Mouse (Mus musculus): ENCODE data around the gene Rad9b. TPM values are rescaled to one million over a fixed set of nuclear protein-coding genes. Genes with fewer than 3 reads are reported as not detected.

Gene Rad9b
- polyA plus RNA-seq, 1 experiment from 2014 or later = 9.2 TPM

GRCm38 (mm10) chr5:122391178-122391785 is 37.2 kb upstream of the Rad9b start:
- peak overlapping the region; percentile 68 for H3K4me2 ChIP-seq (replicated peaks)
- H3K4me3 ChIP-seq (replicated peaks) = peak overlapping the region; percentile 82
- WGBS = 49% methylated on average over 16 of the region's 16 CpGs
- H3K4me1 ChIP-seq (replicated peaks) = peaks cover 6% of the 10 kb centered on the region; the same call in 1 of the 2 replicates
- no peaks in the 10 kb centered on the region for H3K36me3 ChIP-seq
- H3K9me3 ChIP-seq = no peaks in the 10 kb centered on the region
- no peak overlapping the region for H3K9ac ChIP-seq
- no peak overlapping the region for H3K27ac ChIP-seq
- H3K27me3 ChIP-seq (replicated peaks) = no peaks in the 10 kb centered on the region
- ATAC-seq = peak; percentile 11; the same call in 1 of the 2 replicates

- H3K4me2 ChIP-seq (replicated peaks) = no peak overlapping the region
- no peak overlapping the region for H3K4me3 ChIP-seq (replicated peaks)
- peaks cover 6% of the 10 kb centered on the region; the same call in 1 of the 2 replicates for H3K4me1 ChIP-seq (replicated peaks)
- H3K27ac ChIP-seq = no peak overlapping the region
- H3K27me3 ChIP-seq (replicated peaks) = no peaks in the 10 kb centered on the region
- H3K9ac ChIP-seq = no peak overlapping the region
- no peaks in the 10 kb centered on the region for H3K9me3 ChIP-seq
- no peaks in the 10 kb centered on the region for H3K36me3 ChIP-seq
- no peak for ATAC-seq
Measured at GRCm38 (mm10) chr5:122390671-122391070, 36.6 kb upstream of the Rad9b start.

GRCm38 (mm10) chr5:122390006-122390405 is 36.0 kb upstream of the Rad9b start:
- Histone ChIP-seq H3K36me3 (no peaks in the 10 kb centered on the region), H3K4me1 (replicated peaks) (peaks cover 6% of the 10 kb centered on the region; the same call in 1 of the 2 replicates), H3K9me3 (no peaks in the 10 kb centered on the region), H3K4me3 (replicated peaks) (no peak overlapping the region), H3K4me2 (replicated peaks) (no peak overlapping the region), H3K27ac (no peak overlapping the region), H3K27me3 (replicated peaks) (no peaks in the 10 kb centered on the region), H3K9ac (no peak overlapping the region)
- ATAC-seq = no peak
- WGBS = 87% methylated on average over 5 of the region's 5 CpGs

DNA sequence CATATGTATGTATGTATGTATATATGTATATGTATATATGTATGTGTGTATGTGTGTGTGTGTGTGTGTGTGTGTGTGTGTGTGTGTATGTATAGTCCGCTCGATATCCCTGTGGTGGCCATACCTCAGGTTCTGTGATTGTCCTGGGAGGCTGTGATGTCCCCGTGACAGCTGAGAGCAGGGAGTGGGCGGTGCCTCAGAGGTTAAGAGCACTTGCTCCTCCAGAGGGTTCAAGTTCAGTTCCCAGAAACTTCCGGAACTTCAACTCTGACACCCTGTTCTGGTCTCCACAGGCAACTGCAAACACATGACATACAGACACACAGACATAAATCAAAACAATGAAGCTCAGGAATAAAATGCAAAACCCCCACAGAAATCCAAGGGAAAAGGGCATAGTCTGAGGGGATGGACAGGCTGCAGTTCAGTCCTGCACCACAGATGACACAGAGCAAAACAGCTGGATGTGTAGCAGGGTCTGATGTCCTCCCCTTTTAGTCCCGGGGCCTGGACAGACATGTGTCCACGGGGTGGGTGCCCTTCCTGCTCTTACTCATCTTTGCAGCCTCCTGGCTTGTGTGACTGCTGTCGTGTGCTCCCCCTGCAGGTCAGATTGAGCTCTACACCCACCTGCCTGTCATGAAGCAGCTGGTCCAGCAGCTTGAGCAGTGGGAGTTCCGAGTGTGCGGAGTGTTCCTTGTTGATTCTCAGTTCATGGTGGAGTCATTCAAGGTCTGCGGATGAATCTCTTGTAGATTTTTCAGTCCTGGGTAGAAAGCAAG is 25.5 kb upstream of the Rad9b start:
- Histone ChIP-seq H3K4me3 (replicated peaks) (no peak overlapping the region), H3K9ac (no peak overlapping the region), H3K36me3 (peaks cover 17% of the 10 kb centered on the region; the same call in 1 of the 2 replicates), H3K4me2 (replicated peaks) (no peak overlapping the region), H3K4me1 (replicated peaks) (no peaks in the 10 kb centered on the region), H3K9me3 (no peaks in the 10 kb centered on the region), H3K27ac (no peak overlapping the region), H3K27me3 (replicated peaks) (no peaks in the 10 kb centered on the region)
- 50% methylated on average over 11 of the region's 11 CpGs for WGBS
- ATAC-seq = peak; percentile 61

- Histone ChIP-seq H3K36me3 (peaks cover 17% of the 10 kb centered on the region; the same call in 1 of the 2 replicates), H3K4me2 (replicated peaks) (no peak overlapping the region), H3K27me3 (replicated peaks) (no peaks in the 10 kb centered on the region), H3K4me1 (replicated peaks) (peaks cover 3% of the 10 kb centered on the region), H3K27ac (no peak overlapping the region), H3K4me3 (replicated peaks) (no peak overlapping the region), H3K9ac (no peak overlapping the region), H3K9me3 (no peaks in the 10 kb centered on the region)
- ATAC-seq = no peak
- 95% methylated on average over 12 of the region's 12 CpGs for WGBS
Measured at GRCm38 (mm10) chr5:122378171-122378570, 24.1 kb upstream of the Rad9b start.

GRCm38 (mm10) chr5:122377101-122377833 is 23.2 kb upstream of the Rad9b start:
- no peaks in the 10 kb centered on the region for H3K27me3 ChIP-seq (replicated peaks)
- peaks cover 17% of the 10 kb centered on the region; the same call in 1 of the 2 replicates for H3K36me3 ChIP-seq
- H3K4me3 ChIP-seq (replicated peaks) = no peak overlapping the region
- H3K9me3 ChIP-seq = no peaks in the 10 kb centered on the region
- no peak overlapping the region for H3K27ac ChIP-seq
- H3K9ac ChIP-seq = no peak overlapping the region
- 89% methylated on average over 4 of the region's 4 CpGs for WGBS
- H3K4me1 ChIP-seq (replicated peaks) = peaks cover 3% of the 10 kb centered on the region
- no peak for ATAC-seq
- H3K4me2 ChIP-seq (replicated peaks) = no peak overlapping the region

GRCm38 (mm10) chr5:122372878-122373277 is 18.8 kb upstream of the Rad9b start:
- peak overlapping the region; percentile 88 for H3K27ac ChIP-seq
- H3K4me3 ChIP-seq (replicated peaks) = peak overlapping the region; percentile 82
- 0 out of 2 replicates have a peak, but pooled peaks cover 4% of the 10 kb centered on the region for H3K36me3 ChIP-seq
- peak overlapping the region; percentile 89 for H3K9ac ChIP-seq
- peaks cover 3% of the 10 kb centered on the region for H3K4me1 ChIP-seq (replicated peaks)
- no peak for ATAC-seq
- no peaks in the 10 kb centered on the region for H3K9me3 ChIP-seq
- H3K27me3 ChIP-seq (replicated peaks) = no peaks in the 10 kb centered on the region
- 7% methylated on average over 5 of the region's 5 CpGs for WGBS
- H3K4me2 ChIP-seq (replicated peaks) = peak overlapping the region; percentile 76

DNA sequence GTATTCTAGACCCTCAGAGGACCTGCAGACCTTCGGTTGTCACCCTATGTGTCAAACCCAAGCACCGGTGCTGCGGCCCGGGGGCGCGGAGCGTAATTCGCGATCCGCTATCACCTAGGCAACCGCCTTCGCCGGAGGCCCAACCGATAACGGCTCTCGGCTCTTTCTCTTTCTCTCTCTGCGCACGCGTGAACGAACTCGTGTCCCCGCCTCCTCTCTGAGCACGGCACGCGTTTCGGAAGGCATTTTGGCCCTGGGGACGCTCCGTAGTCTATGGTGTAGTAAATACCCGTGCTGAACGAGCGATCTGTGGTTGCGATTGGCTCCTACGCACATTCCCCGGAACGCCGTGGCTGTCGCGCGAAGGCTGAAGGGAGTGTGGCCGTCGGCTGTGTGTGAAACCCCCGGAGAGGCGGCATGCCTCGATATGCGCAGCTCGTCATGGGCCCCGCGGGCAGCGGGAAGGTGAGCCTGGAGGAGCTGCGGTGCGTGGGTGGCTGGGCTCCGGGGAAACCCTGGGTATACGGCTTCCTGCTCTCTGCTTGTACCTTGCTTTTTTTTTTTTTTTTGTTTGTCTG is 18.2 kb upstream of the Rad9b start, which contains the start of gene Fam216a:
TSS of gene Fam216a (minus strand) at position 173 of the 578 bp plus-strand sequence.
- peak within 1 kb of the TSS; percentile 82 for H3K4me3 ChIP-seq (replicated peaks)
- H3K36me3 ChIP-seq = peaks cover 8% of the 10 kb centered on the region; the same call in 1 of the 2 replicates
- peak within 1 kb of the TSS; percentile 91 for H3K27ac ChIP-seq
- no peaks in the 10 kb centered on the region for H3K27me3 ChIP-seq (replicated peaks)
- H3K9me3 ChIP-seq = no peaks in the 10 kb centered on the region
- peaks cover 3% of the 10 kb centered on the region for H3K4me1 ChIP-seq (replicated peaks)
- peak within 1 kb of the TSS; percentile 76 for H3K4me2 ChIP-seq (replicated peaks)
- peak within 1 kb of the TSS; percentile 89 for H3K9ac ChIP-seq
- ATAC-seq = peak; percentile 95
- under 1% methylated on average over 53 of the region's 53 CpGs for WGBS

DNA sequence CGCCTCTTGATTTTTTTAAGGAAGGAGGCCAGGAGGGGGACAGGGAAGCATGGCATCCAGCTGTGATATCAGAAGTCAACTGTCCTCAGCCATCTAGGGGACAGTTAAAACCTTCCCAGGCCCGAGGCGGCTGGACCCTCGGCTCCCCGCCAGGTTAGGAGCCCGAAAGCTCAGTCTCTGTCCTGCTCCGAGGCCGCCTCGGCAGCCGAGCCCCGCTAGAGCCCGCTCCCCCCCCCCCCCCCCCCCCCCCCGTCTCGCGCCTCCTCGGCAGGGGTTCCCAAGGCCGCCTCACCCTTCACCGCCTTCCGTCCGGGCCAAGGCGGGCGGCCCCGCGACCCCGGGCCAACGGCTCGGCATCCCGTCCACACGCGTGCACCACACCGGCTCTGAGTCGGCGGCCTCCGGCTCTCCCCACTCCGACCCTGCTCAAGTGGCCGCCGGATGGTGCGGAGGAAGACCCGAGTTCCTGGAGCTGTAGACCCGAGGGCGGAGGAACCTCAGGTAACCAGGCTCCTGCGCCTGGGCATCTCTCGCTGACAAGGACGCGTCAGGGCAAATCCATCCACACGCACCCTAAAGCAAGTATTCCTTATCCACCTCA is 17.7 kb upstream of the Rad9b start, which contains the start of gene Gpn3:
TSS of gene Gpn3 (plus strand) at position 286 of the 601 bp plus-strand sequence.
- WGBS = under 1% methylated on average over 36 of the region's 46 CpGs
- peak; percentile 80 for ATAC-seq
- Histone ChIP-seq H3K36me3 (peaks cover 8% of the 10 kb centered on the region; the same call in 1 of the 2 replicates), H3K27ac (peak within 1 kb of the TSS; percentile 91), H3K9ac (peak within 1 kb of the TSS; percentile 89), H3K4me2 (replicated peaks) (peak within 1 kb of the TSS; percentile 76), H3K27me3 (replicated peaks) (no peaks in the 10 kb centered on the region), H3K4me3 (replicated peaks) (peak within 1 kb of the TSS; percentile 82), H3K9me3 (no peaks in the 10 kb centered on the region), H3K4me1 (replicated peaks) (peaks cover 3% of the 10 kb centered on the region)

GRCm38 (mm10) chr5:122354492-122355067 is 547 bp upstream of the Rad9b start:
- H3K9ac ChIP-seq = peak overlapping the region; percentile 86
- peak overlapping the region; percentile 68 for H3K4me2 ChIP-seq (replicated peaks)
- no peaks in the 10 kb centered on the region for H3K9me3 ChIP-seq
- H3K36me3 ChIP-seq = no peaks in the 10 kb centered on the region
- H3K27me3 ChIP-seq (replicated peaks) = no peaks in the 10 kb centered on the region
- WGBS = under 1% methylated on average over 57 of the region's 57 CpGs
- peak overlapping the region; percentile 94 for H3K4me3 ChIP-seq (replicated peaks)
- H3K4me1 ChIP-seq (replicated peaks) = 0 out of 2 replicates have a peak, but pooled peaks cover 4% of the 10 kb centered on the region
- peak; percentile 85 for ATAC-seq
- H3K27ac ChIP-seq = peak overlapping the region; percentile 82

DNA sequence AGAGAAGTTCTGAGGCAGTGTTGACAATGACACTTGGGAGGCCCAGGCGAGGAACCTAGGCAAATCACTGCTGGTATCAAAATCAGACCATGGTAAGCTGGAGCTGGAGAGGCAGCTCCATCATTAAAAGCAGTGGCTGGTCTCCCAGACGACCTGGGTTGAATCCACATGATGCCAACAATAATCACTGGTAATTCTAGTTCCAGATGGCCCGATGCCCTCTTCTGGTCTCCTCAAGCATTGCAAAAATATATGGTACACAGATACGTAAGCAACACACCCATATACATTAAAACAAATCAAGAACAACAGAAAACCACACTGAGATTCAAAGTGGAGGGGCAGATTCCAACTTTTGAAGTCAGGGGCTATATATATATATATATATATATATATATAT is 8.3 kb downstream of the Rad9b start:
- no peaks in the 10 kb centered on the region for H3K27me3 ChIP-seq (replicated peaks)
- no peak overlapping the region for H3K9ac ChIP-seq
- 79% methylated on average over 4 of the region's 4 CpGs for WGBS
- no peaks in the 10 kb centered on the region for H3K9me3 ChIP-seq
- no peak overlapping the region for H3K4me3 ChIP-seq (replicated peaks)
- H3K27ac ChIP-seq = no peak overlapping the region
- no peaks in the 10 kb centered on the region for H3K36me3 ChIP-seq
- H3K4me2 ChIP-seq (replicated peaks) = no peak overlapping the region
- no peaks in the 10 kb centered on the region for H3K4me1 ChIP-seq (replicated peaks)
- no peak for ATAC-seq
